In genomic region chr14:68301710-68302109, GRCm38 (mm10) we compare ENCODE assay signal across 30 mouse cellular contexts.
DNase-seq lines count a peak whose midpoint lies in the region; ATAC-seq and TF ChIP-seq lines count a peak whose summit lies in the region.
"Had no signal": no experiment of that assay in that cellular context is flagged by ENCODE, and none has a peak within 500 bp of the region (broad histone marks: within the 10 kb centered on the region; RNA-seq: fewer than 3 reads in every experiment).

No protein-coding gene starts in this region.

- WGBS in neural tube, embryonic 15.5 days, result 45% methylated on average over 4 of the region's 4 CpGs
- 45% methylated on average over 4 of the region's 4 CpGs for WGBS in hindbrain, postnatal 0 days

- no peak for ATAC-seq in neural tube, embryonic 15.5 days (ENCODE audit: low FRiP score)
- no peak for ATAC-seq in hindbrain, postnatal 0 days
- ATAC-seq in erythroblast, adult 5-6 weeks (replicated peaks; ENCODE audit: low FRiP score, poor library complexity, severe bottlenecking), result no peak
- ATAC-seq: CD4-positive, CD25-positive, alpha-beta regulatory T cell, adult 4 months; forebrain, embryonic 16.5 days; intestine, embryonic 15.5 days had no signal

- no peaks in the 10 kb centered on the region for H3K27me3 ChIP-seq in neural tube, embryonic 15.5 days (replicated peaks)
- no peaks in the 10 kb centered on the region for H3K27me3 ChIP-seq in hindbrain, postnatal 0 days (ENCODE audit: insufficient read depth, low read length)
- H3K27me3 ChIP-seq: embryonic facial prominence, embryonic 13.5 days; hindbrain, embryonic 15.5 days; intestine, embryonic 15.5 days; limb, embryonic 15.5 days; midbrain, embryonic 12.5 days had no signal

- no peak overlapping the region for H3K4me2 ChIP-seq in neural tube, embryonic 15.5 days
- H3K4me2 ChIP-seq in hindbrain, postnatal 0 days (ENCODE audit: low read depth, low read length), result no peak overlapping the region
- H3K4me2 ChIP-seq: embryonic facial prominence, embryonic 13.5 days; hindbrain, embryonic 15.5 days; intestine, embryonic 15.5 days; limb, embryonic 15.5 days; midbrain, embryonic 12.5 days had no signal

- H3K4me3 ChIP-seq in neural tube, embryonic 15.5 days (replicated peaks), result no peak overlapping the region
- H3K4me3 ChIP-seq in hindbrain, postnatal 0 days (ENCODE audit: low read length), result no peak overlapping the region
- H3K4me3 ChIP-seq: embryonic facial prominence, embryonic 13.5 days; erythroblast, embryonic 14.5 days; hindbrain, embryonic 15.5 days; intestine, embryonic 15.5 days; limb, embryonic 10.5 days; limb, embryonic 15.5 days; midbrain, embryonic 12.5 days had no signal

- H3K9me3 ChIP-seq in neural tube, embryonic 15.5 days (replicated peaks), result no peaks in the 10 kb centered on the region
- H3K9me3 ChIP-seq in hindbrain, postnatal 0 days (ENCODE audit: low read length), result no peaks in the 10 kb centered on the region
- H3K9me3 ChIP-seq: embryonic facial prominence, embryonic 13.5 days; hindbrain, embryonic 15.5 days; intestine, embryonic 15.5 days; limb, embryonic 10.5 days; limb, embryonic 15.5 days; midbrain, embryonic 12.5 days had no signal

- no peak for TF ChIP-seq CTCF in hindbrain, postnatal 0 days (IDR thresholded peaks at IDR 0.05; ENCODE audit: low read depth)

- peak; percentile 13 for DNase-seq in neural tube, embryonic 10.5 days (ENCODE audit: extremely low spot score, low spot score)
- DNase-seq in forelimb bud, embryonic 11.5 days (ENCODE audit: low read depth, low spot score), result peak; percentile 10
- peak; percentile 7 for DNase-seq in hindbrain, postnatal 0 days (ENCODE audit: low spot score)
- DNase-seq in thymus, postnatal 10 days (ENCODE audit: low spot score in 2 of 2), result no peak
- no peak for DNase-seq in gastrocnemius, adult 8-10 months (ENCODE audit: low spot score in 2 of 2)
- DNase-seq: adrenal gland, postnatal 14 days; cerebellum, adult 18-20 months; cerebellum, postnatal 10 days; gastrocnemius, postnatal 14 days; heart, postnatal 14 days; kidney, adult 8-10 months; kidney, postnatal 4 days; lung, adult 2 months; lung, postnatal 14 days; right cerebral cortex, postnatal 25 days; thymus, adult 18-20 months; thymus, postnatal 36 days had no signal

- no peaks in the 10 kb centered on the region for H3K36me3 ChIP-seq in neural tube, embryonic 15.5 days
- H3K36me3 ChIP-seq in hindbrain, postnatal 0 days (ENCODE audit: insufficient read depth, low read length), result no peaks in the 10 kb centered on the region
- H3K36me3 ChIP-seq: embryonic facial prominence, embryonic 13.5 days; hindbrain, embryonic 15.5 days; intestine, embryonic 15.5 days; limb, embryonic 10.5 days; limb, embryonic 15.5 days; midbrain, embryonic 12.5 days had no signal

- no peaks in the 10 kb centered on the region for H3K4me1 ChIP-seq in neural tube, embryonic 15.5 days
- H3K4me1 ChIP-seq in hindbrain, postnatal 0 days (ENCODE audit: insufficient read depth, low read length), result no peaks in the 10 kb centered on the region
- H3K4me1 ChIP-seq: embryonic facial prominence, embryonic 13.5 days; hindbrain, embryonic 15.5 days; intestine, embryonic 15.5 days; limb, embryonic 10.5 days; limb, embryonic 15.5 days; midbrain, embryonic 12.5 days had no signal

- no peak overlapping the region for H3K27ac ChIP-seq in neural tube, embryonic 15.5 days (replicated peaks)
- no peak overlapping the region for H3K27ac ChIP-seq in hindbrain, postnatal 0 days
- H3K27ac ChIP-seq: embryonic facial prominence, embryonic 13.5 days; hindbrain, embryonic 15.5 days; intestine, embryonic 15.5 days; kidney, postnatal 0 days; limb, embryonic 10.5 days; limb, embryonic 15.5 days; liver, embryonic 14.5 days; midbrain, embryonic 12.5 days had no signal

- H3K9ac ChIP-seq in neural tube, embryonic 15.5 days (replicated peaks), result no peak overlapping the region
- H3K9ac ChIP-seq in hindbrain, postnatal 0 days (replicated peaks; ENCODE audit: low read length), result no peak overlapping the region
- H3K9ac ChIP-seq: embryonic facial prominence, embryonic 13.5 days; hindbrain, embryonic 15.5 days; intestine, embryonic 15.5 days; limb, embryonic 15.5 days; liver, embryonic 14.5 days; midbrain, embryonic 12.5 days had no signal

Comparison
In these comparisons a context has a peak if more than half of its experiments do, and no peak if none do; other contexts are left out.
1. DNase-seq: peak in neural tube, embryonic 10.5 days (single experiment), forelimb bud, embryonic 11.5 days (single experiment) and hindbrain, postnatal 0 days (single experiment); none in thymus, postnatal 10 days (0 of 2) and gastrocnemius, adult 8-10 months (0 of 2).